Mouse (Mus musculus) liver, postnatal 0 days (tissue): ENCODE results near the gene Fcgrt.

Source experiments
- CTCF ChIP-seq: sonication (generic); IDR thresholded peaks from 2 replicates; pipeline ENCODE4 v1.5.1; 2016; ENCODE audit warnings: antibody characterized with exemption, low read depth
- EP300 ChIP-seq: IDR thresholded peaks from 2 replicates; pipeline ENCODE4 v1.6.1; 2016; ENCODE audit warnings: antibody characterized with exemption, low read depth, mild to moderate bottlenecking

GRCm38 (mm10) chr7:45111940-45112339 is 8.3 kb upstream of the Fcgrt start:
- TF ChIP-seq CTCF = no peak
- no peak for TF ChIP-seq EP300
